Mouse (Mus musculus) hindbrain, embryonic 12.5 days (tissue): ENCODE results near the gene Hipk1. TPM values are rescaled to one million over a fixed set of nuclear protein-coding genes. Genes with fewer than 3 reads are reported as not detected.
A peak's percentile ranks its signal among the peaks of the same experiment; 100 is the strongest.
"Not testable (repeated sequence)": the region's sequence is repeated elsewhere in the genome, so short reads cannot be mapped to it uniquely, and the experiment has no call there.

ENCODE experiments used
- ATAC-seq: fragments of 200-750 bp; cut with Nextera tagmentation; 2 replicates; pipeline ENCODE4 v1.8.0; 2017; ENCODE audit warnings: moderate TSS enrichment; ENCODE audit not compliant: low FRiP score
- H3K27ac ChIP-seq: fragments of 300-500 bp; sonication (generic); 2 replicates; pipeline ENCODE4 v1.5.1; 2016; ENCODE audit warnings: mild to moderate bottlenecking
- H3K27me3 ChIP-seq: fragments of 300-500 bp; sonication (generic); 2 replicates; pipeline ENCODE4 v1.6.1; 2016; ENCODE audit warnings: mild to moderate bottlenecking
- H3K36me3 ChIP-seq: fragments of 300-500 bp; sonication (generic); 2 replicates; pipeline ENCODE4 v1.6.1; 2016; ENCODE audit warnings: mild to moderate bottlenecking
- H3K4me1 ChIP-seq: fragments of 300-500 bp; sonication (generic); 2 replicates; pipeline ENCODE4 v1.6.1; 2016
- H3K4me2 ChIP-seq: fragments of 300-500 bp; sonication (generic); replicated peaks from 2 replicates; pipeline ENCODE4 v1.6.1; 2016; ENCODE audit warnings: mild to moderate bottlenecking
- H3K4me3 ChIP-seq: fragments of 300-500 bp; sonication (generic); 2 replicates; pipeline ENCODE4 v1.5.1; 2016; ENCODE audit warnings: mild to moderate bottlenecking
- H3K9ac ChIP-seq: fragments of 300-500 bp; sonication (generic); 2 replicates; pipeline ENCODE4 v1.6.1; 2016; ENCODE audit warnings: mild to moderate bottlenecking, moderate library complexity
- H3K9me3 ChIP-seq: fragments of 300-500 bp; sonication (generic); replicated peaks from 2 replicates; pipeline ENCODE4 v1.6.1; 2016; ENCODE audit warnings: mild to moderate bottlenecking
- WGBS: fragments of 180-500 bp; shearing (Covaris S2); methylation state at CpG from one replicate; pipeline ENCODE4 v1.1.7; 2016; 5-methylcytosine and 5-hydroxymethylcytosine counted together
- polyA plus RNA-seq: library from polyadenylated mRNA; unstranded; fragments of >200 nt; fragmentation: Nextera tagmentation; extraction: Ambion mirVana; gene quantifications from 2 replicates; pipeline ENCODE4 v1.2.1, GENCODE M21; 2016

The Hipk1 gene
- polyA plus RNA-seq, 1 experiment from 2014 or later: 16.5 TPM

GRCm38 (mm10) chr3:103810967-103811366 lies 19.6 kb upstream of the Hipk1 start:
- Histone ChIP-seq H3K4me3 (no peak overlapping the region), H3K9me3 (no peaks in the 10 kb centered on the region), H3K4me2 (no peak overlapping the region), H3K4me1 (peaks cover 14% of the 10 kb centered on the region), H3K36me3 (peaks cover 32% of the 10 kb centered on the region), H3K9ac (no peak overlapping the region), H3K27ac (no peak overlapping the region), H3K27me3 (no peaks in the 10 kb centered on the region)
- no peak for ATAC-seq
- 88% methylated on average over 6 of the region's 6 CpGs for WGBS

- no peaks in the 10 kb centered on the region for H3K9me3 ChIP-seq
These were observed 18.4 kb upstream of the Hipk1 start for GRCm38 (mm10) chr3:103809799-103810150.

GRCm38 (mm10) chr3:103808891-103809798 lies 17.8 kb upstream of the Hipk1 start, which contains the start of the genes Dclre1b, Ap4b1 and Gm43064:
Gene Dclre1b, minus strand, starts transcription at chr3:103809444.
Gene Ap4b1, plus strand, starts transcription at chr3:103809520.
Gene Gm43064, plus strand, starts transcription at chr3:103809573.
- H3K27ac ChIP-seq: peak within 1 kb of the TSS; percentile 91
- H3K4me3 ChIP-seq: peak within 1 kb of the TSS; percentile 66
- peak within 1 kb of the TSS; percentile 86 for H3K9ac ChIP-seq
- H3K4me1 ChIP-seq: peaks cover 14% of the 10 kb centered on the region
- peak within 1 kb of the TSS; percentile 68 for H3K4me2 ChIP-seq
- no peaks in the 10 kb centered on the region for H3K27me3 ChIP-seq
- peak; percentile 99 for ATAC-seq
- peaks cover 25% of the 10 kb centered on the region for H3K36me3 ChIP-seq
- no peaks in the 10 kb centered on the region for H3K9me3 ChIP-seq
- under 1% methylated on average over 65 of the region's 70 CpGs for WGBS

More at GRCm38 (mm10) chr3:103809799-103810150, 18.4 kb upstream of the Hipk1 start:
- Histone ChIP-seq H3K36me3 (peaks cover 25% of the 10 kb centered on the region), H3K27ac (peak overlapping the region; percentile 91), H3K4me3 (peak overlapping the region; percentile 66), H3K4me1 (peaks cover 14% of the 10 kb centered on the region), H3K9ac (peak overlapping the region; percentile 86), H3K27me3 (no peaks in the 10 kb centered on the region), H3K4me2 (peak overlapping the region; percentile 68)
- peak; percentile 69 for ATAC-seq
- 3% methylated on average over 14 of the region's 14 CpGs for WGBS

- Histone ChIP-seq H3K4me2 (no peak overlapping the region), H3K27ac (no peak overlapping the region), H3K9me3 (no peaks in the 10 kb centered on the region), H3K27me3 (no peaks in the 10 kb centered on the region), H3K4me1 (peaks cover 14% of the 10 kb centered on the region), H3K4me3 (no peak overlapping the region), H3K9ac (no peak overlapping the region), H3K36me3 (peaks cover 38% of the 10 kb centered on the region)
- WGBS: 98% methylated on average over 1 of the region's 1 CpGs
- ATAC-seq: no peak
These were observed 14.3 kb upstream of the Hipk1 start for GRCm38 (mm10) chr3:103805671-103806070.

- H3K36me3 ChIP-seq: peaks cover 38% of the 10 kb centered on the region
- 90% methylated on average over 8 of the region's 8 CpGs for WGBS
These were observed 11.5 kb upstream of the Hipk1 start for GRCm38 (mm10) chr3:103802861-103803260.

GRCm38 (mm10) chr3:103801631-103802531 lies 10.5 kb upstream of the Hipk1 start:
- Histone ChIP-seq H3K27me3 (no peaks in the 10 kb centered on the region), H3K9ac (no peak overlapping the region), H3K27ac (peak overlapping the region; percentile 40; the same call in 1 of the 2 replicates), H3K9me3 (no peaks in the 10 kb centered on the region), H3K4me3 (no peak overlapping the region), H3K4me2 (no peak overlapping the region), H3K36me3 (peaks cover 36% of the 10 kb centered on the region), H3K4me1 (no peaks in the 10 kb centered on the region)
- WGBS: 73% methylated on average over 10 of the region's 10 CpGs
- ATAC-seq: no peak

More at GRCm38 (mm10) chr3:103802861-103803260, 11.5 kb upstream of the Hipk1 start:
- no peaks in the 10 kb centered on the region for H3K27me3 ChIP-seq
- no peak overlapping the region; the same call in 1 of the 2 replicates for H3K9ac ChIP-seq
- no peak for ATAC-seq
- no peaks in the 10 kb centered on the region for H3K9me3 ChIP-seq
- no peak overlapping the region for H3K4me2 ChIP-seq
- peaks cover 3% of the 10 kb centered on the region for H3K4me1 ChIP-seq
- H3K4me3 ChIP-seq: no peak overlapping the region
- H3K27ac ChIP-seq: no peak overlapping the region

GRCm38 (mm10) chr3:103799507-103799906 lies 8.1 kb upstream of the Hipk1 start:
- H3K9me3 ChIP-seq: no peaks in the 10 kb centered on the region
- H3K36me3 ChIP-seq: peaks cover 25% of the 10 kb centered on the region
- H3K4me2 ChIP-seq: no peak overlapping the region
- WGBS: 78% methylated on average over 2 of the region's 2 CpGs
- no peak overlapping the region for H3K9ac ChIP-seq
- no peak overlapping the region for H3K4me3 ChIP-seq
- no peaks in the 10 kb centered on the region for H3K4me1 ChIP-seq
- no peak for ATAC-seq
- H3K27me3 ChIP-seq: no peaks in the 10 kb centered on the region
- no peak overlapping the region for H3K27ac ChIP-seq

- H3K4me1 ChIP-seq: peaks cover 4% of the 10 kb centered on the region; the same call in 1 of the 2 replicates
- H3K27me3 ChIP-seq: peaks cover 2% of the 10 kb centered on the region; the same call in 1 of the 2 replicates
- no peak for ATAC-seq
- H3K9ac ChIP-seq: no peak overlapping the region
- no peak overlapping the region for H3K4me2 ChIP-seq
- no peaks in the 10 kb centered on the region for H3K9me3 ChIP-seq
- WGBS: 68% methylated on average over 2 of the region's 2 CpGs
- no peaks in the 10 kb centered on the region for H3K36me3 ChIP-seq
- H3K4me3 ChIP-seq: no peak overlapping the region
- no peak overlapping the region for H3K27ac ChIP-seq
These were observed 5.0 kb upstream of the Hipk1 start for GRCm38 (mm10) chr3:103796389-103796788.

- Histone ChIP-seq H3K9ac (no peak overlapping the region), H3K4me2 (no peak overlapping the region), H3K4me3 (no peak overlapping the region), H3K36me3 (no peaks in the 10 kb centered on the region), H3K27me3 (peaks cover 2% of the 10 kb centered on the region; the same call in 1 of the 2 replicates), H3K9me3 (no peaks in the 10 kb centered on the region), H3K4me1 (peaks cover 18% of the 10 kb centered on the region), H3K27ac (no peak overlapping the region)
- 75% methylated on average over 1 of the region's 1 CpGs for WGBS
- no peak for ATAC-seq
These were observed 1.2 kb upstream of the Hipk1 start for GRCm38 (mm10) chr3:103792566-103792965.

- not testable (repeated sequence) for H3K27ac ChIP-seq
- H3K9ac ChIP-seq: 0 out of 2 replicates have a peak overlapping the region, but pooled peaks have one; percentile 97
- WGBS: 80% methylated on average over 5 of the region's 5 CpGs
These were observed 696 bp upstream of the Hipk1 start for GRCm38 (mm10) chr3:103792111-103792406.

GRCm38 (mm10) chr3:103790346-103791145 lies 817 bp downstream of the Hipk1 start:
- ATAC-seq: peak; percentile 86
- no peaks in the 10 kb centered on the region for H3K36me3 ChIP-seq
- H3K4me3 ChIP-seq: peak overlapping the region; percentile 96
- H3K4me2 ChIP-seq: peak overlapping the region; percentile 80
- H3K9ac ChIP-seq: peak overlapping the region; percentile 97
- H3K9me3 ChIP-seq: no peaks in the 10 kb centered on the region
- H3K27me3 ChIP-seq: peaks cover 2% of the 10 kb centered on the region; the same call in 1 of the 2 replicates
- H3K27ac ChIP-seq: peak overlapping the region; percentile 93
- peaks cover 18% of the 10 kb centered on the region for H3K4me1 ChIP-seq
- under 1% methylated on average over 52 of the region's 61 CpGs for WGBS

More at GRCm38 (mm10) chr3:103792111-103792406, 696 bp upstream of the Hipk1 start:
- Histone ChIP-seq H3K4me1 (peaks cover 18% of the 10 kb centered on the region), H3K4me2 (peak overlapping the region; percentile 80; the same call in 1 of the 2 replicates)
- H3K9me3 ChIP-seq, H3K36me3 ChIP-seq, H3K27me3 ChIP-seq, ATAC-seq, H3K4me3 ChIP-seq: not testable (repeated sequence)
